Mouse (Mus musculus) frontal cortex, postnatal 25 days (tissue): Measurements from ENCODE around the gene Il1rapl1.

ENCODE experiments used
- DNase-seq, 2 experiments: peaks; one replicate each; pipeline ENCODE4 v3.0.0; 2022; ENCODE audit warnings: low spot score in 2 of 2

Gene Il1rapl1

GRCm38 (mm10) chrX:88115609-88116073 is at the start of gene Il1rapl1:
Gene Il1rapl1 (minus strand): TSS chrX:88115645.
- no peak for DNase-seq

GRCm38 (mm10) chrX:88158037-88158436 is 42.6 kb upstream of the Il1rapl1 start:
- no peak for DNase-seq

DNA sequence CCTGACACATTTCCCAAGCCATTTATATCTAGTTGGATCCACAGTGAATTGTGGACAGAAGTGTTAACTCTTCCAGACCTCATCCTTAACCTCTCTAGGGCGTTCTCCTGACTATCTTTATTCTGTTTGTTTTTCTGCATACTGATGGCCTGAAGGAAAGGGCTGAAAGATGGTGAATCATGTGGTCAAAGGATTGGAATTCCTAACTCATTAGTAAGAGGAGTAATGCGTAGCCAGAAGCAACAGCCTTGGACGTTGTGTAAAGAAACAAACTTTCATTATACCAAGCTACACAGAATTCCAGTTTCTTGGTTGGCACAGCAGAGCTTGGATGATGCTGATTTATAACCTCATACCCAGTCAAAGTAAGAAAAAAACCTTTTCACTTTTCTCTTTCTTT is 10.2 kb upstream of the Il1rapl1 start:
- no peak for DNase-seq

DNA sequence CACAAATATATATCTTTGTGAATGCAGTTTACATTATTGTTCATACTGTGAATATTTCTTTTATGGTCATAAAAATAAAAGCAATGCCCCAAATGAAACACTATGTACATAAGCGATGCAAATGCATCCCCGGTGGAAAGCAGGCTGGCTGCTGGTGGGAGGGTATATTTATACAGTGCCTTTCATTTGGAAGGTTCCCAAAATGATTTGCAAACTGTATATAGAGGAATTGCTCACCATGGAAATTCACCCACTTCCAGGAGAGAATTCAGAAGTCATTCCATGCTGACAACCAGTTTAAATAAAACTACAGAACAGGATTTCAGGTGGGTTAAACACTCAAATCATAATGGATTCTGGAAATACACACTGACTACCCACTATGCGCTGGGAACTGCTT is 4.6 kb upstream of the Il1rapl1 start:
- no peak for DNase-seq

DNA sequence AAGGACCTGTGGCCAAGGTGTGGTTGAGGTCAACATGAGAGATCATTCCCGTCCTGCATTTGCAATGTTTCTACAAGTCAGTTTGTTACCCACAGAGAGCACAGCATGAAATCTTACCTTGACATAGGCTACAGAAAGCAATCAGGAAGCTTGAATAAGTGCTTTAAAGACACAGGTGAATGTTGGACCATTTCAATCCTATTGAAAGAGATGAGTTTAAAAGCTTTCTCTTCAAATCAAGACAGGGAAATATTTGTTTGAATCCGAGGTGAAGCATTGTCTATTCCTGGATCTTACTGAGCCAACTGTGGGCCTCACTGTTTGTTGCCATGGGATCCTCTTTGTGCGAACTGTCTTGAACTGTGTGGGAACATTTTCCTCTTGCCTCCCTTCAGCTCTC is 2.4 kb upstream of the Il1rapl1 start:
- no peak for DNase-seq

GRCm38 (mm10) chrX:88116326-88116725 is 881 bp upstream of the Il1rapl1 start:
- DNase-seq, result no peak

DNA sequence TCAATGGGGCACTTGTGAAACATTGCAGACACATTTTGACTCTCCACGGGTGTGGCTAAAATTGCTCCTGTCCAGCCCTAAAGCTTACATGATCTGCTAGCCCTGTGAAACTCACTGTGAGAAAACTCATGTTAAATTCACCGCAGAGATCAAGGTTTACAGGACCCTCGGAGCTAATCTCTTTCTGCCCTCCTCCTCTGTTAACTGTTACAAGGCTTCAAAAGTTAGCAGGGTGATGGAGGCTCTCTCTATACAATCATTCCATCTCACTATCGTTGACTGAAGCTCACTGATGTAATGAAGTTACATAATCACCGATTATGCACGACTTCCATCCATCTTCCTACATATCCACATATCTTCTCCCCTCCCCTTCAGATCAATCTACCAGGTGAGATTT is 1.9 kb downstream of the Il1rapl1 start:
- DNase-seq, result no peak

DNA sequence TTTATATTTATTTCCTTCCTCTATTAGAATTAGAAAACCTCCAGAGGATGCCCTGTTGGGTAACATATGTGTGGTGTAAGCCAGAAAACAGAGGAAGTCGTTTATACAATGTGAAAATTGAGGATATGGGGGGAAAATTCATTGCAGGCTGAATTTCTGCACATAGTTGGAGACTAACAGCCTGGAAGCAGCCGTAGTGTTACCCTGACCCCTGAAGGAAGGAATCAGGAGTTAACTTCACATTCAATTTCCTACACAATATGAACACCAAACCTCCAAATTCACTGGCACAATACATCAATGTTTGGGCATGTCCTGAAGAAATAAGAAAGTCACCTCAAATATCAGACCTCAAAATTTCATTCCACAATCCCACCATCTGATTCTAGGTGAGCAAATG is 3.2 kb downstream of the Il1rapl1 start:
- DNase-seq, result no peak

DNA sequence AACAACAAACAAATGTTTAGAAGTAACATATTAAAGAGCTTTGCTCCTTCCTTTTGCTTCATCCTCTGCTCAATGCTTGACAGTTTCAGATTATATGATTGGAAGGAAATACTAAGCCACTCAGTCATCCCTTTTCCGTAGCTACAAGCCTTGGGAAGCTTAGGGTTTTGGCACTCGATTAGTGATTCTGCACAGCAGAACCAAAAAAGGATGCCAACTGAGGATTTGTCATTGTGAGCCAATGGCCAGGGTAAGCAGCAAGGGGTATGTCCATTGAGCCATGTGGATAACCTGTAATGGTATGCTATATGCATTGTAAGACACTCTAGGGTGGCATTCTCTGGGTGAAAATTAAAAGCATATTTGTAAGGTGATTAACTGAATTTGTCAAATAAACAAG is 5.7 kb downstream of the Il1rapl1 start:
- no peak for DNase-seq

GRCm38 (mm10) chrX:88093936-88094569 is 21.4 kb downstream of the Il1rapl1 start:
- no peak for DNase-seq

- DNase-seq, result no peak
These were observed 25.6 kb downstream of the Il1rapl1 start for GRCm38 (mm10) chrX:88089873-88090272.

DNA sequence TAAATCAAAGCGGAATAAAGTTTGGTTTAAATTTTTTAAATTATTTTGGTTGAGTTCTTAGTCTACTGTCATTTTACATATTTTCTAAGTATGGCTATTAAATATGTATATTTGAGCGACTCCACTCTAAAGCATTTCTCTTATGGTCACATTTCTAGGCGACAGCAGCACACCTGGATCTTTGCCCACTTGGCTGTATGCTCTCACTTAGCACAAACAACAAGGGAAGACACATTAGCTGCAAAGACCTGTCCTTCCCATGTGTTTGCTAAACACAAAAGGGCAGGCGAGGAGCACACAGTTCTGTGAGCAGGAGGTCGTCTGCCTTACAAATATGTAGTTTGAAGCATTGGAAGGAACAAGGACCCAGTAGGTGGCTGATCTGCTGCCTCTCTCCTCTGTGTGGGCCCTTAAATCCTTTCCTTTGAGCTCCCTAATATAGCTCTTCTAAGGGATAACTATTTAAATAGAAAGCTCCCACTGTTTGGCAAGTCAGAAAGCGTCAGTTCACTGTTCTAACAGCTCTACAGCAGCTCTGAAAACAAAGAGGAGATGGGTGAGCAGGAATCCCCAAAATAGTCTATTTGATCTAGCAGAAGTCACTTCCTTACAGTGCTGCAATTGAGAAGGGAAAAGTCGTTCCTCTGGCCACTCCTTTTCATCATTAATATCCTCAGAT is 42.6 kb downstream of the Il1rapl1 start:
- DNase-seq, result no peak

DNA sequence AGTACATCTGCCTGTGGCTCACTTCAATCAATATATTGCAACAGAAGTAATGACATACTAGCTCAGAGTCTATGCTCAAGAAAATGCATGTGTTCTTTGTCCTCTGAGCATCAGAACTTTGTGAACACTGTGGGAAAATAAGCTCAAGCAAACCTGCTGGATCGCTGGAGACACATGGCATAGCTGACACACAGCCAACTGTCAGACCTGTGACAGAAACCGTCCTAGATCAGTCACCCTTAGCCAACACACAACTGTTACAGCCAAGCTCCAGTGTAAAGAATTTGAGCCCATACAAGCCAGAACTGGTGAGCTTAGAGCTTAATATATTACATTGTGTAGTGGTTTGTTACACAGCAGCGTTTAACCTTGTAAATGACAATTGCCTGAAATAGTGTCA is 45.1 kb downstream of the Il1rapl1 start:
- no peak for DNase-seq

GRCm38 (mm10) chrX:88043556-88043955 is 71.9 kb downstream of the Il1rapl1 start:
- no peak for DNase-seq

- DNase-seq, result no peak
These were observed 76.5 kb downstream of the Il1rapl1 start for GRCm38 (mm10) chrX:88038984-88039383.

GRCm38 (mm10) chrX:87897172-87897571 is 218.3 kb downstream of the Il1rapl1 start:
- DNase-seq, result no peak

DNA sequence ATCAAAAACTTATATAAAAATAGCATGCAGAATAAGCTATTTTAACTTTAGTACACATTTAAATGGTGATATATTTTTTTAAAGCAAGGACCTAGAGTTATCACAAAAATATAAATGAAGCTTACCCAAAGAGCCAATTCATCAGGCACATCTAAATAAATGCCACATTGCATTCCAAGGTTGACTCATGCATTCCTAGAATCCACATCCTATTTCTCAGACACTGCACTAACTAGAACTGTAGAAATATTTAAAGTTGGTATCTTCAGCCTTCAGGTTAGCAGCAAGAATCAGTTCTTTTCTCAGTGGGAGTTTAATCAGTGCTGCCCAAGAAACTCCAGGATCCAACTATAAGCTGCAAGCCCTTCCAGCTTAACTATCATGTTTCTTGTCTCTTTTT is 223.5 kb downstream of the Il1rapl1 start:
- DNase-seq, result no peak

DNA sequence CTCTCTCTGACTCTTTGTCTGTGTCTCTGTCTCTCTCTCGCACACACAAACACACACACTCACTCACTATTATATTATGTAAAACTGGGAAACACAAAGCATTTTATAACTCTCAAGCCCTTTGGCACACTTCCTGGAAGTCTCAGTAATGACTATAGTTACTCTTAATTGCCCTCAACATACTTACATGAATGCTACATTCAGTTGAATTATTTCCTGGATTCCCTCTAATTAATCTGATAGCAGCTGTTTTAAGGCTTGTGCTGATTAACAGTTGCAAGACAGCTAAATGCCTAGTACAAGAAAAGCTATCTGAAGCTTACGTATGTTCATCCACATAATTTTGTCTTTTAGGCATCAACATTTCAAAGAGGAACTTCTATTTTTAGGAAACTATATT is 261.3 kb downstream of the Il1rapl1 start:
- DNase-seq, result no peak

GRCm38 (mm10) chrX:87813884-87814283 is 301.6 kb downstream of the Il1rapl1 start:
- DNase-seq, result no peak

DNA sequence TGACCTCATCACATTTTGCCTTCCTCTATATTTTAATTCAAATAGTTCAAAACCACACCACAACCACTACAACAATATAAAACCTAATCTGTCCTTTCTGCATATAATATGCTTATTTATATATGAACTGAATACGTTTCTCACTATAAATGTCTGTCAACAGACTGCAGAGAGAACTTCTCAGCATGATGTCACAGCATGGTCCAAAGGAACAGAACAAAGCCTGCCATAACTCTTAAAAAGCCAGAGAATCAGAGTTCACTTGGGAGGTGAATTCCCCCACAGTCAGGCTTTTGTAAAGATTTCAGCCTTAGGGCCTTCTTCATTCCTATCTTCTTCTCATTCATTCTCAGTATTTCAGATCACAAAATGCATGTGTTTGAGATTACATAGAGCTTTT is 307.7 kb downstream of the Il1rapl1 start:
- DNase-seq, result no peak

DNA sequence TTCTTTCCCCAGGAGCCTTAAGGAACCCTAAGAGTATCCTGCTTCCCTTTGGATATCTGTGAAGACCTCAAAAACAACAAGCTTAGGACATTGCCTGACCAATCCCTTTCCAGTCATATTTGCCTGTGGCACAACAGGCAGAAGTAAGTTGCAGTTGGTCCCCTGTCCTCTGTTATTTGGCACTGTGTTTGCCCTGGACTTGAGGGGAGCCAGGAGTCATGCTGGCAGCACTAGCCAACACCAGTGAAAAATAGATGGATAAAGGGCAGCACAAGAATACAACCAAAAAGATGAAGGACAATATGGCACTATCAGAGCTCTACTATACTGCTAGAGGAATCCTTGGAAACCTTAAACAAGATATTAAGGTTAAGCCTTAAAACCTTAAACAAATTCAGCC is 322.4 kb downstream of the Il1rapl1 start:
- DNase-seq, result no peak

GRCm38 (mm10) chrX:87710589-87710988 is 404.9 kb downstream of the Il1rapl1 start:
- peak in 1 of 2 experiments; percentile 31 for DNase-seq

GRCm38 (mm10) chrX:87663856-87664255 is 451.6 kb downstream of the Il1rapl1 start:
- DNase-seq, result no peak

DNA sequence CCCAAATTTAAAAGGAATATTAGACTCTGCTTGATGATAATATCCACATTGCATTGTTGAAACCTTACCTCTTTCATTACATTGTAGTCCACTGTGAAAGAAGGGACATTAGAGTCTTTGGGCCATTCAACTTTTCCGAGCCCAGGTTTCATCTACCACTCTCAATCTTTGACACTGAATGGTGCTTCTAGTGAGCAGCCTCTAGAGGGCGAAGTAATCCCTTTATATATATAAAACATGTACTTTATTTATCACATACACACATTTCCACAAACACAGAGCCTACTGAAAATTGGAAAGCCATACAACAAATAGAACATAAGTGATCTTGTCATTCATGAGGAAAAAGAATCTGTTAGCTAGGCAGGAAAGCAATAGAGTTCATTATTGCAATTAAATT is 459.8 kb downstream of the Il1rapl1 start:
- no peak for DNase-seq
